Mouse (Mus musculus): ENCODE results near the gene Anapc15. TPM values are rescaled to one million over a fixed set of nuclear protein-coding genes. Genes with fewer than 3 reads are reported as not detected.

The Anapc15 gene
- total RNA-seq, 2 experiments from 2014 or later = 31.8 to 34.3 TPM

DNA sequence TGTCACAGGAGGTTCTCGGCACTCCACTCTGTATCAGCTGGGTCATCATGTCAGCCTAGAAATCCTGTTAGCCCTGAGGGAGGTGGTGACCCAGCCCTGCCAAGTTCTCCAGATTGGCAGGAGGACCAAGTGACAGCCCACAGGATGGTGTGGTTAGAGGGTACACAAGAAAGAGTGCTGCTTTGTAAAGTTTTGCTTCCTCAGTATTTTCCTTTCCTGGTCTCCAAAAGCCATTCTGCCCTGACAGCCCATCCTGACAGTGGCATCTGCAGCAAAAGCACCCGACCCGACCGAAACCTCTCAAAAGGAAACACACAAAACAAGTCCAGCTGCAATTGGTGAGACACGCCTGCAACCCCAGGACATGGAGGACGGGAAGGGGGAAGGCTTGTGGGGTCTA is 19.3 kb upstream of the Anapc15 start:
- DNase-seq (ENCODE audit: low spot score in 2 of 2) = no peak

GRCm38 (mm10) chr7:101847934-101848333 is 15.6 kb upstream of the Anapc15 start:
- no peak for DNase-seq (ENCODE audit: low spot score in 2 of 2)

GRCm38 (mm10) chr7:101851689-101852088 is 11.8 kb upstream of the Anapc15 start:
- no peak for DNase-seq (ENCODE audit: low spot score in 2 of 2)

GRCm38 (mm10) chr7:101852846-101853245 is 10.7 kb upstream of the Anapc15 start:
- no peak for DNase-seq (ENCODE audit: low spot score in 2 of 2)

- DNase-seq (ENCODE audit: low spot score in 2 of 2) = no peak
These were observed 9.7 kb upstream of the Anapc15 start for GRCm38 (mm10) chr7:101853816-101854215.

GRCm38 (mm10) chr7:101857094-101857493 is 6.4 kb upstream of the Anapc15 start, which contains the start of gene Folr2:
Gene Folr2 (minus strand): TSS chr7:101857194.
- DNase-seq (ENCODE audit: low spot score in 2 of 2) = no peak

- no peak for DNase-seq (ENCODE audit: low spot score in 2 of 2)
These were observed 5.2 kb upstream of the Anapc15 start for GRCm38 (mm10) chr7:101858362-101858761.

DNA sequence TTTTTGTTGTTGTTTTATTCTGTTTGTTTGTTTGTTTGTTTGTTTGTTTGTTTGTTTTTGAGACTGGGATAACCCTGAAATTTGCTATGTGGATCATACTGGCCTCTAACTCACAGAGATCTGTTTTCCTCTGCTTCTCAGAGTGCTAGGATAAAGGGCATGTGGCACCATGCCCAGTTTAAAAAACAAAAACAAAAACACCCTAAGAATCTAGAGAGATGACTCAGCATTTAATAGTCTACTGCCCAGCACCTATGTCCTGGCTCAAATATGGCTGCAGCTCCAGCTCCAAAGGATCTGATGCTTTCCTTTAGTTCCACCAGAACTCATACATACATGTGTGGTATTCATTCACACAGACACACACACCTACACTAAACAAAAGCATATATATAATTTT is 2.5 kb upstream of the Anapc15 start:
- no peak for DNase-seq (ENCODE audit: low spot score in 2 of 2)

- DNase-seq (ENCODE audit: low spot score in 2 of 2) = no peak
These were observed 1.2 kb upstream of the Anapc15 start for GRCm38 (mm10) chr7:101862291-101862690.

GRCm38 (mm10) chr7:101866491-101867265 is 3.2 kb downstream of the Anapc15 start:
- DNase-seq (ENCODE audit: low spot score in 2 of 2) = no peak

DNA sequence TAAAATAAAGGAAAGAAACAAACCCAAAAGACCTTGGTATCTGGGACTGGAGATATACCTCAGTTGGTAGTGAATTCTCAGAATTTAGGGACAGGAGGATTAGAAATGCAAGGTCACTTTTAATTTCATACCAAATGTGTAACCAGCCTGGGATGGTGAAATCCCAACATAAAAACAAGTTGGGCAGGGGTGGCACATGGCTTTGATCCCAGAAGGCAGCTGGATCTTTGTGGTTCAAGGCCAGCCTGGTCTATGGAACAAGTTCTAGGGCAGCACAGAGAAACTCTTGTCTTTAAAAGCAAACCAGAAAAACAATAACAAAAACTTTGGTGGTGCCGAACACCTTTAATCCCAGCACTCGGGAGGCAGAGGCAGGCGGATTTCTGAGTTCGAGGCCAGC is 4.0 kb downstream of the Anapc15 start:
- DNase-seq (ENCODE audit: low spot score in 2 of 2) = no peak

DNA sequence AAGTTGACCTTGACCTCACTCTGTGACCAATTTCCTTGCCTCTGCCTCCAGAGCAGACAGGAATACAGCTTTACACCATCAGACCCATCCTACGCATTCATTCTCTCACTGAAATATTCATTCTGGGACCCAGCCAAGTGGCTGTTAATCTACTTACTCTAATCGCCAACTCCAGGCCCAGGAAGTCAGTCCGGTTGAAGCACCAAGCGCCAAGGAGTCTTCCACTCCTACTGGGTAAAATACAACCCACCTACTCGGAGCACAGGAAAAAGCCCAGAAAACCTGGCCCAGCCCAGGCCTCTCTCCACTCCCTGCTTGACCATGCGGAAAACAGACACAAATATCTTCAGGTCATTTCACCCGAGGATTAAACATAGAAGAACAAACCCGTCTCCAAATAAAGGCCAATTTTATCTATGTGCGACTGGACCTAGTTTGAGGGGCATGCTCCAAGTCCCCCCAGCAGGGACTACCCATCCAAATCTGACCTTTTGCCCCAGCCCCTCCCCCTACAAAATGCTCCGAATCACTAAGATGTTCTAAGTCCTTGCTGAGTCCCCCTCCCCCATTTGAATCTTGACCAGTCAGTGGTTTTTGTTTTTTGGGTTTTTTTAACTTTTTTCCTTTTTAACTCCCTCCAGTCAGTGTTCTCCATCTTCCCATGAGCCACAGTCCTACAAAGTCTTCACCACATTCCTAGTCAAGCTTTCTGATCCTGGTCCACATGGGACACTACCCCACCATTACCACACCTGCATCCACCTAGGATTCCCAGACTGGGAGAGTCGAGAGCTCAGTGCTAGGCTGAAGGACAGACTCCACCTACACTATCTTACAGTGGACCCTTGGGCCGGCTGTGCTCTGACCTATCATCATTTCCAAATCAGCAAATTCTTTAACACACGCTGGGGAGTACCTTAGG is 5.0 kb downstream of the Anapc15 start:
- no peak for DNase-seq (ENCODE audit: low spot score in 2 of 2)

- DNase-seq (ENCODE audit: low spot score in 2 of 2) = no peak
These were observed 5.6 kb downstream of the Anapc15 start for GRCm38 (mm10) chr7:101869163-101869500.

DNA sequence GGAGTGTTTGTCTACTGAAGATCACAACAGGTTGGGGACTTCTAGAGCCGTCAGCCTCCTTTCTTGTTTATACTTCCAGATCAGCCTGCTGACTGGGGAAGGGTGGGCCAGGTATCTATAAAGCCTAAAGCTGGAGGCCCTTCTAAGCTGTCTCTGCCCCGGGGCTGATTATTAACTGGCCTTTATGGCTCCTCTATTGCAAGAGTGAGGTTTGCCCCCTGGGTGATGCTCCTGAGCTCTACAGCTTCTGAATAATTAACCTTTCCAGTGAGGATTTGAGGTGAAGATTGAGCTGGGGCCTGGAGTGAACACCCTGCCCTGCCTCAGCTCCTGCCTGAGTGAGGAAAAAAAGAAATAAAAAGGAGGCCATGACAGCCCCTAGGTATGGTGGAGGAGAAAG is 7.1 kb downstream of the Anapc15 start, which contains the start of gene Folr1:
TSS of gene Folr1 (minus strand) at position 160 of the 400 bp plus-strand sequence.
- no peak for DNase-seq (ENCODE audit: low spot score in 2 of 2)

DNA sequence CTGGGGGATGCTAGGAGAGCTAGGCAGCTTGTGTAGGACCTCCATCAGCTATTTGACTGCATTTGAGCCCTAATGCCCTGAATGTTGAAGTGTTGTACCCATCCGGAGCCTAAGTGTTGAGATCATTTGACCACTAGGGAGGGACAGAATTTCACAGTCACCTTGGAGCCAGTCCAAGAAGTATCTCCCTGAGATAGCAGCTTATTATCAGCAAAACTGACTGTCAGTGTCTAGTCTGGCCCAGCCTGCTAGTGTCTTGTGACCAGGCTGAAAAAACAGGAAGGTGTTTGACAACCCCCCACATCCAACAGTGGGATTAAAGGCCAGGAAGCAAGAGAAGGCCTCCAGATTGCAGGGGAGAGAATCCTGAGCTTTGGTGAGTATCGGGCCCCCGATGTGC is 7.8 kb downstream of the Anapc15 start:
- no peak for DNase-seq (ENCODE audit: low spot score in 2 of 2)

GRCm38 (mm10) chr7:101875978-101876377 is 12.5 kb downstream of the Anapc15 start:
- no peak for DNase-seq (ENCODE audit: low spot score in 2 of 2)

GRCm38 (mm10) chr7:101880855-101881254 is 17.3 kb downstream of the Anapc15 start:
- DNase-seq (ENCODE audit: low spot score in 2 of 2) = no peak

DNA sequence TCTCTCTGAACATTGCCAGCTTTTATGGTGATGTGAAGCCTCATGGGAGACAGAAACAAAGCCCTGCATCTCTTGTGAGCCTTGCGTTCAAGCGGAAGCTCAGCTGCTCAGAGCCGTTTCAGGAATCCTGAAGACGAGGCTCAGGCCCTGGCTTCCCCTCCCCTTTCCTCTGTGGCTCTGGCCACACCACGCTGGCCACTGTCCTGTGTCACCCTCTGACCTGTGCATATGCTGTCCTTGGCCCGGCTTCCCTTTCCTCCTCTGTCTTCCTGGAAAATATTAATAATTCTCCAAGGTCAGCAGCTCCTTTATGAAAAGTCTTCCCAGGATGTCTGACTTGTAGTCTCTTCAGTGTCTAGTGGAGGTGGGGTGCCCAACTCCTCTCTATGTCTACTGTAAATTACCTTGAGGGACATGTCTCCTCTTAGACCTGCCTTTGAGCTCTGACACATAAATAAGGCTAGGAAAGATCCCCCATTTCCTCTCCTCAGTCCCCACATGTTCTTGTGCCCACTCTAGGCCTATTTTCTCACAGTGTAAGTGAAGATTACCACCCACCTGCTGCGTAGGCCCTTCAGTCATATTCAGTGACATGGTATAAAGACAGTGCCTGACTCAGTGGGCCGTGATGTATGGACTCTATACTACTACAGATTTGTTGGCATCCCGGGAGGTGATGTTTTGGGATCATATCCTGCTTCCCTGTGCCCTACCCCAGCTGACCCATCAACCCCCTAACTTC is 19.1 kb downstream of the Anapc15 start:
- DNase-seq (ENCODE audit: low spot score in 2 of 2) = no peak

- DNase-seq (ENCODE audit: low spot score in 2 of 2) = no peak
These were observed 20.6 kb downstream of the Anapc15 start for GRCm38 (mm10) chr7:101884160-101884559.

- no peak for DNase-seq (ENCODE audit: low spot score in 2 of 2)
These were observed 22.8 kb downstream of the Anapc15 start for GRCm38 (mm10) chr7:101886274-101886673.

GRCm38 (mm10) chr7:101888460-101888859 is 24.9 kb downstream of the Anapc15 start:
- DNase-seq (ENCODE audit: low spot score in 2 of 2) = no peak

Data from layer of hippocampus, postnatal 10 days (tissue).